Mouse (Mus musculus): ENCODE data around the gene Arhgap29. TPM values are rescaled to one million over a fixed set of nuclear protein-coding genes. Genes with fewer than 3 reads are reported as not detected.

The Arhgap29 gene
- total and polyA plus RNA-seq, 3 experiments = 1.2 to 25.1 (median 5.1) TPM

GRCm38 (mm10) chr3:121951116-121951515, 1.2 kb upstream of the Arhgap29 start:
- TF ChIP-seq CTCF (IDR thresholded peaks at IDR 0.05; ENCODE audit: low read depth, low read length) = no peak
- no peak for TF ChIP-seq TAL1 (conservative IDR thresholded peaks at IDR 0.05; ENCODE audit: low read depth, low read length)
- no peak for TF ChIP-seq GATA1 (IDR thresholded peaks at IDR 0.05; ENCODE audit: borderline replicate concordance, low read length)
- no peak for TF ChIP-seq POLR2AphosphoS5 (IDR thresholded peaks at IDR 0.05; ENCODE audit: insufficient replicate concordance, low read depth, low read length)
- no peak for TF ChIP-seq GATA2 (IDR thresholded peaks at IDR 0.05; ENCODE audit: borderline replicate concordance, low read depth, low read length)
- H3K36me3 ChIP-seq (replicated peaks) = no peaks in the 10 kb centered on the region
- H3K4me1 ChIP-seq (ENCODE audit: insufficient read depth, low read depth, low read length) = no peaks in the 10 kb centered on the region
- no peak overlapping the region for H3K4me3 ChIP-seq (ENCODE audit: low read depth, low read length)
- ATAC-seq (ENCODE audit: extremely low read depth, insufficient number of reproducible peaks, low FRiP score, poor library complexity, severe bottlenecking) (no peak), DNase-seq (ENCODE audit: low spot score) (no peak)
- peaks cover 4% of the 10 kb centered on the region; the same call in 1 of the 2 replicates for H3K27me3 ChIP-seq (ENCODE audit: insufficient read depth, low read length)
- H3K9me3 ChIP-seq (replicated peaks) = peaks cover 9% of the 10 kb centered on the region

GRCm38 (mm10) chr3:121953049-121953432, 700 bp downstream of the Arhgap29 start:
- H3K27me3 ChIP-seq (ENCODE audit: insufficient read depth, low read length) = peaks cover 4% of the 10 kb centered on the region; the same call in 1 of the 2 replicates
- ATAC-seq (ENCODE audit: extremely low read depth, insufficient number of reproducible peaks, low FRiP score, poor library complexity, severe bottlenecking) (no peak), DNase-seq (ENCODE audit: low spot score) (no peak)
- no peak overlapping the region for H3K4me3 ChIP-seq (ENCODE audit: low read depth, low read length)
- H3K4me1 ChIP-seq (ENCODE audit: insufficient read depth, low read depth, low read length) = no peaks in the 10 kb centered on the region
- H3K9me3 ChIP-seq (replicated peaks) = peaks cover 9% of the 10 kb centered on the region
- TF ChIP-seq POLR2AphosphoS5 (IDR thresholded peaks at IDR 0.05; ENCODE audit: insufficient replicate concordance, low read depth, low read length) (no peak), CTCF (IDR thresholded peaks at IDR 0.05; ENCODE audit: low read depth, low read length) (no peak), GATA1 (IDR thresholded peaks at IDR 0.05; ENCODE audit: borderline replicate concordance, low read length) (no peak), TAL1 (conservative IDR thresholded peaks at IDR 0.05; ENCODE audit: low read depth, low read length) (no peak), GATA2 (IDR thresholded peaks at IDR 0.05; ENCODE audit: borderline replicate concordance, low read depth, low read length) (no peak)
- no peaks in the 10 kb centered on the region for H3K36me3 ChIP-seq (replicated peaks)

- DNase-seq (ENCODE audit: low spot score) = no peak
- peaks cover 9% of the 10 kb centered on the region for H3K9me3 ChIP-seq (replicated peaks)
- no peaks in the 10 kb centered on the region for H3K4me1 ChIP-seq (ENCODE audit: insufficient read depth, low read depth, low read length)
- H3K27me3 ChIP-seq (ENCODE audit: insufficient read depth, low read length) = peaks cover 4% of the 10 kb centered on the region; the same call in 1 of the 2 replicates
- no peaks in the 10 kb centered on the region for H3K36me3 ChIP-seq (replicated peaks)
- no peak for TF ChIP-seq GATA1 (IDR thresholded peaks at IDR 0.05; ENCODE audit: borderline replicate concordance, low read length)
- no peak for TF ChIP-seq POLR2AphosphoS5 (IDR thresholded peaks at IDR 0.05; ENCODE audit: insufficient replicate concordance, low read depth, low read length)
- TF ChIP-seq GATA2 (IDR thresholded peaks at IDR 0.05; ENCODE audit: borderline replicate concordance, low read depth, low read length) = no peak
- no peak for TF ChIP-seq CTCF (IDR thresholded peaks at IDR 0.05; ENCODE audit: low read depth, low read length)
- no peak for TF ChIP-seq TAL1 (conservative IDR thresholded peaks at IDR 0.05; ENCODE audit: low read depth, low read length)
- H3K4me3 ChIP-seq (ENCODE audit: low read depth, low read length) = no peak overlapping the region
- no peak for ATAC-seq (ENCODE audit: extremely low read depth, insufficient number of reproducible peaks, low FRiP score, poor library complexity, severe bottlenecking)
Measured at GRCm38 (mm10) chr3:121953433-121954161, 1.3 kb downstream of the Arhgap29 start.

DNA sequence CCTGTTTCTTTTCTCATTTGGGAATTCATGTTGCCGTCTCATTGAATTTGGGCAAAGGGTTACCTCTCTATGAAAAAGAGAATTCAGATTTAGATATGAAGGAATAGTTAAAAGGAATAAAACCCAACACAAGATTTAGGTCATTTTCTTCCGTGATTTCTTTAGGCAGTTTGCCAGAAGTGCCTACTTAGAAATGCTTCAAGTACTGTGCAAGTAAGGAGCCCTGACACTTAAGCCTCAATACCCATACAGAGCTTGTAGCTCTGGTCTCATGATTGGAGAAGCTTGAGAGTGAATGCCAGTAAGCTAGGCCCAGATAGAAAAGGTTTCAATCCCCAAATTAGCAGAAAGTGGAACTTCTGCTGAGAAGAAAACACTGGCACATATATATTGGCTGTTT, 2.1 kb downstream of the Arhgap29 start:
- DNase-seq (ENCODE audit: low spot score) (no peak), ATAC-seq (ENCODE audit: extremely low read depth, insufficient number of reproducible peaks, low FRiP score, poor library complexity, severe bottlenecking) (no peak)
- Histone ChIP-seq H3K9me3 (replicated peaks) (peaks cover 9% of the 10 kb centered on the region), H3K27me3 (ENCODE audit: insufficient read depth, low read length) (peaks cover 4% of the 10 kb centered on the region; the same call in 1 of the 2 replicates), H3K4me3 (ENCODE audit: low read depth, low read length) (no peak overlapping the region), H3K4me1 (ENCODE audit: insufficient read depth, low read depth, low read length) (no peaks in the 10 kb centered on the region), H3K36me3 (replicated peaks) (no peaks in the 10 kb centered on the region)
- no peak for TF ChIP-seq GATA1 (IDR thresholded peaks at IDR 0.05; ENCODE audit: borderline replicate concordance, low read length)
- TF ChIP-seq GATA2 (IDR thresholded peaks at IDR 0.05; ENCODE audit: borderline replicate concordance, low read depth, low read length) = no peak
- TF ChIP-seq CTCF (IDR thresholded peaks at IDR 0.05; ENCODE audit: low read depth, low read length) = no peak
- no peak for TF ChIP-seq POLR2AphosphoS5 (IDR thresholded peaks at IDR 0.05; ENCODE audit: insufficient replicate concordance, low read depth, low read length)
- no peak for TF ChIP-seq TAL1 (conservative IDR thresholded peaks at IDR 0.05; ENCODE audit: low read depth, low read length)

- no peak for DNase-seq (ENCODE audit: low spot score)
- no peak for ATAC-seq (ENCODE audit: extremely low read depth, insufficient number of reproducible peaks, low FRiP score, poor library complexity, severe bottlenecking)
- TF ChIP-seq GATA1 (IDR thresholded peaks at IDR 0.05; ENCODE audit: borderline replicate concordance, low read length) (no peak), POLR2AphosphoS5 (IDR thresholded peaks at IDR 0.05; ENCODE audit: insufficient replicate concordance, low read depth, low read length) (no peak)
- peaks cover 9% of the 10 kb centered on the region for H3K9me3 ChIP-seq (replicated peaks)
- peaks cover 4% of the 10 kb centered on the region; the same call in 1 of the 2 replicates for H3K27me3 ChIP-seq (ENCODE audit: insufficient read depth, low read length)
- no peaks in the 10 kb centered on the region for H3K4me1 ChIP-seq (ENCODE audit: insufficient read depth, low read depth, low read length)
- no peaks in the 10 kb centered on the region for H3K36me3 ChIP-seq (replicated peaks)
- H3K4me3 ChIP-seq (ENCODE audit: low read depth, low read length) = no peak overlapping the region
Measured at GRCm38 (mm10) chr3:121955527-121955926, 3.2 kb downstream of the Arhgap29 start.

DNA sequence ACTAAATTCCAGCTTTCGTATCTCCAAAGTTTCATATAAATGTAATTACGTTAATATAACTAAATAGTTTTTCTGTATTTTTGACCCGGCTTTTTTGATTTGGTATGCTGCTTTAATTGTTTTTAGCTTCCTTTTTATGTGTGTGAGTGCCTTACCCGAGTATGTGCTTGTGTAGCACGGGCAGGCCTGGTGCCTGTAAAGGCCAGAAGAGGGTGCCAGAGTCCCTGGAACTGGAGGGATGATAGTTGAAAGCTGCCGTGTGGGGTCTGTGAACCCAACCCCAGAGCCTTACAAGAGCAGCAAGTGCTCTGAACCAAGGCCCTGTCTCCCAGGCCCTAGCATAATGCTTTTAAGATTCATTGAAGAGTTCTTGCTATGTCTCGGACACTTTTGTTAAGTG, 4.4 kb downstream of the Arhgap29 start:
- TF ChIP-seq GATA1 (IDR thresholded peaks at IDR 0.05; ENCODE audit: borderline replicate concordance, low read length) = no peak
- no peak for TF ChIP-seq TAL1 (conservative IDR thresholded peaks at IDR 0.05; ENCODE audit: low read depth, low read length)
- H3K4me1 ChIP-seq (ENCODE audit: insufficient read depth, low read depth, low read length) = no peaks in the 10 kb centered on the region
- peaks cover 9% of the 10 kb centered on the region for H3K9me3 ChIP-seq (replicated peaks)
- ATAC-seq (ENCODE audit: extremely low read depth, insufficient number of reproducible peaks, low FRiP score, poor library complexity, severe bottlenecking) = no peak
- peaks cover 4% of the 10 kb centered on the region; the same call in 1 of the 2 replicates for H3K27me3 ChIP-seq (ENCODE audit: insufficient read depth, low read length)
- DNase-seq (ENCODE audit: low spot score) = no peak
- H3K36me3 ChIP-seq (replicated peaks) = no peaks in the 10 kb centered on the region
- H3K4me3 ChIP-seq (ENCODE audit: low read depth, low read length) = no peak overlapping the region

Data from G1E (cell line).